Mouse (Mus musculus) ES-E14 (cell line): ENCODE data around the gene Men1. TPM values are rescaled to one million over a fixed set of nuclear protein-coding genes. Genes with fewer than 3 reads are reported as not detected.
A peak's percentile ranks its signal among the peaks of the same experiment; 100 is the strongest.

Source experiments
- DNase-seq: peaks from one replicate; pipeline ENCODE4 v3.0.0-alpha.2; 2013; ENCODE audit warnings: low read depth, low spot score
- H3K27ac ChIP-seq: 2 replicates; pipeline ENCODE4 v1.5.1; 2012; ENCODE audit warnings: low read depth, mild to moderate bottlenecking, low read length, moderate library complexity, mixed read lengths; ENCODE audit not compliant: poor library complexity, insufficient read depth, severe bottlenecking
- H3K36me3 ChIP-seq: 2 replicates; pipeline ENCODE4 v1.6.1; 2012; ENCODE audit warnings: mild to moderate bottlenecking, low read length, moderate library complexity, mixed read lengths; ENCODE audit not compliant: control insufficient read depth, poor library complexity, insufficient read depth, severe bottlenecking
- H3K4me1 ChIP-seq, 2 experiments: fragments of 150-350 bp in 1 of 2; sonication (generic) in 1 of 2; 2 replicates each; pipeline ENCODE4 v1.6.1; 2012; ENCODE audit warnings: low read length in 2 of 2, mild to moderate bottlenecking in 1 of 2, mixed read lengths in 1 of 2; ENCODE audit not compliant: control insufficient read depth in 2 of 2, insufficient read depth in 2 of 2, poor library complexity in 1 of 2
- H3K4me3 ChIP-seq, 2 experiments: fragments of 150-350 bp in 1 of 2; sonication (generic) in 1 of 2; 2 replicates each; pipeline ENCODE4 v1.5.1; 2012; ENCODE audit warnings: low read length in 2 of 2, low read depth in 1 of 2, mild to moderate bottlenecking in 1 of 2, mixed read lengths in 1 of 2; ENCODE audit not compliant: insufficient read depth in 1 of 2, poor library complexity in 1 of 2, severe bottlenecking in 1 of 2
- H3K9ac ChIP-seq: 2 replicates; pipeline ENCODE4 v1.6.1; 2012; ENCODE audit warnings: low read depth, mild to moderate bottlenecking, low read length, mixed read lengths; ENCODE audit not compliant: poor library complexity, insufficient read depth, severe bottlenecking
- H3K9me3 ChIP-seq: fragments of 150-350 bp; sonication (generic); 2 replicates; pipeline ENCODE4 v1.6.1; 2012; ENCODE audit warnings: low read depth, mild to moderate bottlenecking, low read length; ENCODE audit not compliant: control insufficient read depth, insufficient read depth
- CHD2 ChIP-seq: IDR thresholded peaks from 2 replicates; pipeline ENCODE4 v1.6.1; 2014; ENCODE audit warnings: mild to moderate bottlenecking, low read depth, low read length, inconsistent platforms
- HCFC1 ChIP-seq: IDR thresholded peaks from 2 replicates; pipeline ENCODE4 v1.6.1; 2012; ENCODE audit warnings: low read length, inconsistent platforms, borderline replicate concordance; ENCODE audit not compliant: insufficient read depth
- MAFK ChIP-seq: IDR thresholded peaks from 2 replicates; pipeline ENCODE4 v1.6.1; 2014; ENCODE audit warnings: mild to moderate bottlenecking, low read depth, low read length, inconsistent platforms; ENCODE audit not compliant: insufficient read depth
- ZC3H11A ChIP-seq: IDR thresholded peaks from 2 replicates; pipeline ENCODE4 v1.6.1; 2012; ENCODE audit warnings: low read depth, mild to moderate bottlenecking, inconsistent platforms, low read length, borderline replicate concordance
- ZNF384 ChIP-seq: IDR thresholded peaks from 2 replicates; pipeline ENCODE4 v1.6.1; 2012; ENCODE audit warnings: low read depth, low read length, inconsistent platforms
- in situ Hi-C, 2 experiments: fragments of 600-800 bp; cut with MboI; formaldehyde crosslinking; loops; one replicate each; pipeline ENCODE4 v1.15.1; 2025; ENCODE audit warnings: low sequenced_read_pairs in 2 of 2, inconsistent platforms in 1 of 2; ENCODE audit not compliant: unreplicated experiment in 2 of 2
- total RNA-seq: library from RNA; depleted of rRNA; stranded (reverse); fragments of 300-350 nt; gene quantifications from 2 replicates; pipeline ENCODE4 v1.2.3, GENCODE M21; 2012

Men1 gene
- total RNA-seq, 1 experiment = 60.4 TPM

DNA sequence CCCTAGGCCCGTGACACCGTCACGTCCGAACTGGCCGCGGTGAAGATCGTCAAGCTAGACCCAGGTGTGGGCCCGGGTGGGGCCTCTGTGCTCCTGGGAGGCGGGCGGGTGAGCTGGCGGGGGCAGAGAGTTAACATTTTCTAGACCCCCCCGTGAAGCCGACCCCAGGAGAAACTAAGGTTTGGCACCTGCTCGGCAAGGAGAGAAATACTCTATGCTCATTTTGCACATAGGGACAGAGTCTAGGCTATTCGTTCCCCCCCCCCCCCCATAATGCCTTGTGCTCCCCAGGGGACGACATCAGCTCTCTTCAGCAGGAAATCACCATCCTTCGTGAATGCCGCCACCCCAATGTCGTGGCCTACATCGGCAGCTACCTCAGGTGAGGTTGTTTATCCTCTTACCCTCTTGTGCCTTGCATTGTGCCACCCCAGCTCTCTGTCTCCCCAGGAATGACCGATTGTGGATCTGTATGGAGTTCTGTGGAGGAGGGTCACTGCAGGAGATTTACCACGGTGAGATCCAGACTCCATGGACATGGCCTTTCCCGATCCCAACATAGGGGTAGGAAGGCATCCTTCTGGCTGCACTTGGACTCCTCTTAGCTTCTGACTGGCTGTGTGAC is 6.8 kb downstream of the Men1 start:
- Histone ChIP-seq H3K27ac (no peak overlapping the region), H3K4me3 (peak overlapping the region; percentile 88 to 98), H3K9me3 (no peaks in the 10 kb centered on the region), H3K36me3 (peaks cover 36% of the 10 kb centered on the region), H3K9ac (peak overlapping the region; percentile 89), H3K4me1 (peaks cover 0 to 17% of the 10 kb centered on the region in 2 experiments; a peak in 2 of 4 replicates)
- TF ChIP-seq HCFC1 = no peak
- in situ Hi-C loops = no loop called here
- DNase-seq = no peak

DNA sequence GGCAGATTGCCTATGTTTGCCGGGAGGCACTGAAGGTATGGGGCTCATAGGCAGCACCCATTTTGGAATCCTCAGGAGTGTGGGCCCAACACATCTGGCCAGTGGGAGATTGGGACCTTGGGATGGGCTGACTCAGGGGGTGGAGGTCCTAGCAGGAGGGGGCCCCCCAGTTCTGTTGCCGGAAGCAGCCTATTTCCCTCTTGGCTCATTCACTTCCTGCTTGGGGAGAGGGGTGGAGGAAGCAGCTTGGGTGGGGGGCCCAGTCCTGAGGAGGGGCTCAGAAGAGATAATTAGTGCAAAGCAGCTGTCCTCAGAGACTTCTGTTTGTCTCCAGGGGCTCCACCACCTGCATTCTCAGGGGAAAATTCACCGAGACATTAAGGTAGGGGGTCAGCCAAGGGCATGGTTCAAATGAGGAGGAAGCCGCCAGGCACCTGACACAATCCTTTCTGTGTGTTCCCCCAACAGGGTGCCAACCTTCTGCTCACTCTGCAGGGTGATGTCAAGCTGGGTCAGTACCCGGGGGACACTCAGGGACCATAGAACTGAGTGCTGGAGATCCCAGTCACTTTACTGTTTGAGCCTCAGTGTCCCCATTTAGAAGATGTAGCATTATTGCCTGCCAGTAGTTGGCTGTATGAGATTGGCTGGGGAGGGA is 7.6 kb downstream of the Men1 start:
- Histone ChIP-seq H3K36me3 (peaks cover 32% of the 10 kb centered on the region), H3K9me3 (no peaks in the 10 kb centered on the region), H3K27ac (no peak overlapping the region), H3K4me1 (peaks cover 0 to 15% of the 10 kb centered on the region in 2 experiments; a peak in 2 of 4 replicates), H3K4me3 (no peak overlapping the region), H3K9ac (no peak overlapping the region)
- in situ Hi-C loops = no loop called here
- TF ChIP-seq MAFK = no peak
- no peak for TF ChIP-seq ZNF384
- no peak for TF ChIP-seq CHD2
- DNase-seq = no peak

DNA sequence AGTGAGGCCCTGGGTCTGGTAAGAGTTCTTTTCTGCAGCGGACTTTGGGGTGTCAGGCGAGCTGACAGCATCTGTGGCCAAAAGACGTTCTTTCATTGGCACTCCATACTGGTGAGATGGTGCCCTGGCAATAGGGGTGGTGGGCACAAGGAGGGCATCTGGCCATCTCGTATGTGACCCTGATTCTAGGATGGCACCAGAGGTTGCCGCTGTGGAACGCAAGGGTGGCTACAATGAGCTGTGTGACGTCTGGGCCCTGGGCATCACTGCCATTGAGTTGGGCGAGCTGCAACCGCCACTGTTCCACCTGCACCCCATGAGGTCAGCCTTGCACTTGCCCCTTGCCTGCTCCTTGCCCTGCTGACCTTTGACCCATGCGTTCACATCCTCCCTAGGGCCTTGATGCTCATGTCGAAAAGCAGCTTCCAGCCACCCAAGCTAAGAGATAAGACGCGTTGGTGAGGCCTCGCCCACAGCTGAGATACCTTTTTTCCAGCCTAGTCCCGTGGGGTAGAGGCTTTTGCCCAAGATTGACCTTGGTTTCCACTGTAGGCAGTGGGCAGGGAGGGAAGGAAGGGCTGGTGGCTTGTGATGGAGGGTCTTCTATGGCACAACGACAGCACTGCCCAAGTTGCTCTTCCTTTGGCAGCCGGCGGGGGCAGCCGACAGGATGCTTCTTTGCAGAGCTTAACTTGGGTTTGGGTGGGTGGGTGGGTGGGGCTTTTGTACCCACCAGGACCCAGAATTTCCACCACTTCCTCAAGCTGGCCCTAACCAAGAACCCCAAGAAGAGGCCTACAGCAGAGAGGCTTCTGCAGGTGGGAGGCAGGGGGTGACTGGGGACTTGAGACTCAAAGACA is 8.5 kb downstream of the Men1 start:
- no peak for DNase-seq
- Histone ChIP-seq H3K4me3 (no peak overlapping the region), H3K9me3 (no peaks in the 10 kb centered on the region), H3K36me3 (peaks cover 24% of the 10 kb centered on the region), H3K9ac (no peak overlapping the region), H3K27ac (no peak overlapping the region), H3K4me1 (peaks cover 0 to 15% of the 10 kb centered on the region in 2 experiments; a peak in 2 of 4 replicates)
- in situ Hi-C loops = no loop called here
- TF ChIP-seq CHD2 = no peak
- no peak for TF ChIP-seq HCFC1
- TF ChIP-seq ZC3H11A = no peak
- no peak for TF ChIP-seq MAFK
- TF ChIP-seq ZNF384 = no peak

DNA sequence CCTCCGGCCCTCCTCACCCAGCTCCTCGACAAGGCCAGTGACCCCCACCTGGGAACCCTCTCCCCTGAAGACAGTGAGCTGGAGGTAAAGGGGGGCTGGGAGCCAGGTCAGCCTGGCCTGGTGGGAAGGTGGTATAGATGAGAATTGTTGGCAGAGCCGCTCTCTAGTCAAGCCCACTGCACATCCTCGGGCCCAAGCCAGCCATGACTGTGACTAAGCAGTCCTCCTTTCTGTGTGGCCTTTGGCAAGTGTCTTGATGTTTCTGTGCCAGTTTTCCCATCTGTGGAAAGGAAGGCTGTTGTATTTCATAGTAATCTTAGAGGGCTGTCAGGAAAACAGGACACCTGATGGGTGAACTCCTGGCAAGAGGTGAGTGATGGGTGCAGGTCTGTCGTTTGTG is 9.2 kb downstream of the Men1 start:
- in situ Hi-C loops = no loop called here
- peaks cover 0 to 15% of the 10 kb centered on the region in 2 experiments; a peak in 2 of 4 replicates for H3K4me1 ChIP-seq
- H3K4me3 ChIP-seq = no peak overlapping the region
- no peaks in the 10 kb centered on the region for H3K9me3 ChIP-seq
- no peak overlapping the region for H3K9ac ChIP-seq
- H3K27ac ChIP-seq = no peak overlapping the region
- no peak for DNase-seq
- TF ChIP-seq MAFK (no peak), CHD2 (no peak), HCFC1 (no peak), ZNF384 (no peak), ZC3H11A (no peak)
- peaks cover 18% of the 10 kb centered on the region for H3K36me3 ChIP-seq
